Mouse (Mus musculus): ENCODE data around the gene Cd209a. TPM values are rescaled to one million over a fixed set of nuclear protein-coding genes. Genes with fewer than 3 reads are reported as not detected.

Cd209a gene
- polyA plus RNA-seq, 1 experiment from 2014 or later = not detected

- Histone ChIP-seq H3K9ac (ENCODE audit: low read length) (no peak overlapping the region), H3K27ac (ENCODE audit: low read depth, low read length) (no peak overlapping the region), H3K4me2 (no peak overlapping the region), H3K4me3 (ENCODE audit: low read depth, low read length) (no peak overlapping the region), H3K9me3 (ENCODE audit: control insufficient read depth, low read length) (no peaks in the 10 kb centered on the region), H3K4me1 (ENCODE audit: control insufficient read depth, insufficient read depth, low read length) (no peaks in the 10 kb centered on the region), H3K36me3 (ENCODE audit: control insufficient read depth, insufficient read depth, low read length) (no peaks in the 10 kb centered on the region), H3K27me3 (ENCODE audit: control insufficient read depth, insufficient read depth, low read length) (no peaks in the 10 kb centered on the region)
- DNase-seq (ENCODE audit: low spot score, missing footprints) = no peak
- WGBS = 86% methylated on average over 12 of the region's 12 CpGs
- no peak for ATAC-seq (ENCODE audit: low FRiP score)
Observed at GRCm38 (mm10) chr8:3717321-3717954, 31.3 kb downstream of the Cd209a start.

GRCm38 (mm10) chr8:3711646-3712045, 37.1 kb downstream of the Cd209a start:
- no peak overlapping the region for H3K4me3 ChIP-seq (ENCODE audit: low read depth, low read length)
- H3K9ac ChIP-seq (ENCODE audit: low read length) = no peak overlapping the region
- no peak overlapping the region for H3K4me2 ChIP-seq
- ATAC-seq (ENCODE audit: low FRiP score) = no peak
- no peak overlapping the region for H3K27ac ChIP-seq (ENCODE audit: low read depth, low read length)
- no peaks in the 10 kb centered on the region for H3K4me1 ChIP-seq (ENCODE audit: control insufficient read depth, insufficient read depth, low read length)
- DNase-seq (ENCODE audit: low spot score, missing footprints) = no peak
- no peaks in the 10 kb centered on the region for H3K9me3 ChIP-seq (ENCODE audit: control insufficient read depth, low read length)
- no peaks in the 10 kb centered on the region for H3K27me3 ChIP-seq (ENCODE audit: control insufficient read depth, insufficient read depth, low read length)
- 68% methylated on average over 2 of the region's 2 CpGs for WGBS
- H3K36me3 ChIP-seq (ENCODE audit: control insufficient read depth, insufficient read depth, low read length) = no peaks in the 10 kb centered on the region

GRCm38 (mm10) chr8:3710312-3710711, 38.5 kb downstream of the Cd209a start:
- WGBS = 90% methylated on average over 3 of the region's 3 CpGs
- Histone ChIP-seq H3K27me3 (ENCODE audit: control insufficient read depth, insufficient read depth, low read length) (no peaks in the 10 kb centered on the region), H3K4me3 (ENCODE audit: low read depth, low read length) (no peak overlapping the region), H3K36me3 (ENCODE audit: control insufficient read depth, insufficient read depth, low read length) (no peaks in the 10 kb centered on the region), H3K9me3 (ENCODE audit: control insufficient read depth, low read length) (no peaks in the 10 kb centered on the region), H3K4me2 (no peak overlapping the region), H3K27ac (ENCODE audit: low read depth, low read length) (no peak overlapping the region), H3K4me1 (ENCODE audit: control insufficient read depth, insufficient read depth, low read length) (no peaks in the 10 kb centered on the region), H3K9ac (ENCODE audit: low read length) (no peak overlapping the region)
- ATAC-seq (ENCODE audit: low FRiP score) (no peak), DNase-seq (ENCODE audit: low spot score, missing footprints) (no peak)

- 77% methylated on average over 7 of the region's 7 CpGs for WGBS
- no peak for DNase-seq (ENCODE audit: low spot score, missing footprints)
- no peaks in the 10 kb centered on the region for H3K36me3 ChIP-seq (ENCODE audit: control insufficient read depth, insufficient read depth, low read length)
- H3K9me3 ChIP-seq (ENCODE audit: control insufficient read depth, low read length) = no peaks in the 10 kb centered on the region
- H3K9ac ChIP-seq (ENCODE audit: low read length) = no peak overlapping the region
- no peak overlapping the region for H3K4me2 ChIP-seq
- H3K4me3 ChIP-seq (ENCODE audit: low read depth, low read length) = no peak overlapping the region
- no peak for ATAC-seq (ENCODE audit: low FRiP score)
- H3K27ac ChIP-seq (ENCODE audit: low read depth, low read length) = no peak overlapping the region
- no peaks in the 10 kb centered on the region for H3K27me3 ChIP-seq (ENCODE audit: control insufficient read depth, insufficient read depth, low read length)
- H3K4me1 ChIP-seq (ENCODE audit: control insufficient read depth, insufficient read depth, low read length) = no peaks in the 10 kb centered on the region
Observed at GRCm38 (mm10) chr8:3707611-3708010, 41.2 kb downstream of the Cd209a start.

- H3K4me2 ChIP-seq = no peak overlapping the region
- H3K9ac ChIP-seq (ENCODE audit: low read length) = no peak overlapping the region
- H3K27me3 ChIP-seq (ENCODE audit: control insufficient read depth, insufficient read depth, low read length) = no peaks in the 10 kb centered on the region
- no peak for ATAC-seq (ENCODE audit: low FRiP score)
- H3K4me1 ChIP-seq (ENCODE audit: control insufficient read depth, insufficient read depth, low read length) = no peaks in the 10 kb centered on the region
- H3K4me3 ChIP-seq (ENCODE audit: low read depth, low read length) = no peak overlapping the region
- no peaks in the 10 kb centered on the region for H3K9me3 ChIP-seq (ENCODE audit: control insufficient read depth, low read length)
- no peak overlapping the region for H3K27ac ChIP-seq (ENCODE audit: low read depth, low read length)
- WGBS = 48% methylated on average over 4 of the region's 4 CpGs
- no peaks in the 10 kb centered on the region for H3K36me3 ChIP-seq (ENCODE audit: control insufficient read depth, insufficient read depth, low read length)
- DNase-seq (ENCODE audit: low spot score, missing footprints) = no peak
Observed at GRCm38 (mm10) chr8:3705711-3706110, 43.1 kb downstream of the Cd209a start.

- H3K27ac ChIP-seq (ENCODE audit: low read depth, low read length) = no peak overlapping the region
- no peak for ATAC-seq (ENCODE audit: low FRiP score)
- WGBS = 95% methylated on average over 1 of the region's 1 CpGs
Observed at GRCm38 (mm10) chr8:3701491-3701890, 47.3 kb downstream of the Cd209a start.

GRCm38 (mm10) chr8:3694121-3694520, 54.7 kb downstream of the Cd209a start, which contains the start of gene Fcer2a:
Gene Fcer2a, minus strand, starts transcription at chr8:3694175.
- Histone ChIP-seq H3K36me3 (ENCODE audit: control insufficient read depth, insufficient read depth, low read length) (no peaks in the 10 kb centered on the region), H3K27ac (ENCODE audit: low read depth, low read length) (no peak within 1 kb of the TSS), H3K4me2 (no peak within 1 kb of the TSS), H3K9ac (ENCODE audit: low read length) (no peak within 1 kb of the TSS), H3K27me3 (ENCODE audit: control insufficient read depth, insufficient read depth, low read length) (no peaks in the 10 kb centered on the region), H3K4me3 (ENCODE audit: low read depth, low read length) (no peak within 1 kb of the TSS), H3K4me1 (ENCODE audit: control insufficient read depth, insufficient read depth, low read length) (no peaks in the 10 kb centered on the region), H3K9me3 (ENCODE audit: control insufficient read depth, low read length) (no peaks in the 10 kb centered on the region)
- no peak for ATAC-seq (ENCODE audit: low FRiP score)
- 93% methylated on average over 3 of the region's 3 CpGs for WGBS
- no peak for DNase-seq (ENCODE audit: low spot score, missing footprints)

More at GRCm38 (mm10) chr8:3701491-3701890, 47.3 kb downstream of the Cd209a start:
- H3K36me3 ChIP-seq (ENCODE audit: control insufficient read depth, insufficient read depth, low read length) = no peaks in the 10 kb centered on the region
- no peak overlapping the region for H3K4me3 ChIP-seq (ENCODE audit: low read depth, low read length)
- H3K9me3 ChIP-seq (ENCODE audit: control insufficient read depth, low read length) = no peaks in the 10 kb centered on the region
- no peak overlapping the region for H3K4me2 ChIP-seq
- H3K4me1 ChIP-seq (ENCODE audit: control insufficient read depth, insufficient read depth, low read length) = no peaks in the 10 kb centered on the region
- H3K27me3 ChIP-seq (ENCODE audit: control insufficient read depth, insufficient read depth, low read length) = no peaks in the 10 kb centered on the region
- no peak for DNase-seq (ENCODE audit: low spot score, missing footprints)
- no peak overlapping the region for H3K9ac ChIP-seq (ENCODE audit: low read length)

Small RNA genes within 50 kb of the gene (microRNA-seq; reads per million reads assigned to microRNA genes)
- not detected for gene Gm24934

Other genes with a start within 250 kb of the Cd209a start
- 44.6 and 47.5 TPM in 2 replicates for gene Mcoln1, start 248.5 kb downstream of the Cd209a start, polyA plus RNA-seq (2014; fragmentation: Nextera tagmentation; extraction: Ambion mirVana)
- 15.6 and 15.8 TPM in 2 replicates for gene Pnpla6, start 233.6 kb downstream of the Cd209a start, polyA plus RNA-seq (2014; fragmentation: Nextera tagmentation; extraction: Ambion mirVana)
- 6.3 and 8.1 TPM in 2 replicates for gene C330021F23Rik, start 181.0 kb downstream of the Cd209a start, polyA plus RNA-seq (2014; fragmentation: Nextera tagmentation; extraction: Ambion mirVana)
- gene Camsap3, start 161.7 kb downstream of the Cd209a start, polyA plus RNA-seq (2014; fragmentation: Nextera tagmentation; extraction: Ambion mirVana) = 11.3 and 11.9 TPM in 2 replicates
- 58.6 and 63.8 TPM in 2 replicates for gene Xab2, start 127.7 kb downstream of the Cd209a start, polyA plus RNA-seq (2014; fragmentation: Nextera tagmentation; extraction: Ambion mirVana)
- 96.9 and 113 TPM in 2 replicates for gene Pet100, start 127.4 kb downstream of the Cd209a start, polyA plus RNA-seq (2014; fragmentation: Nextera tagmentation; extraction: Ambion mirVana)
- 0.23 TPM in 1 of 2 replicates, not detected in the other for gene Pcp2, start 123.4 kb downstream of the Cd209a start, polyA plus RNA-seq (2014; fragmentation: Nextera tagmentation; extraction: Ambion mirVana)
- gene Stxbp2, start 118.0 kb downstream of the Cd209a start, polyA plus RNA-seq (2014; fragmentation: Nextera tagmentation; extraction: Ambion mirVana) = 16.7 and 18.1 TPM in 2 replicates
- gene Retn, start 93.2 kb downstream of the Cd209a start, polyA plus RNA-seq (2014; fragmentation: Nextera tagmentation; extraction: Ambion mirVana) = 0.15 TPM in 1 of 2 replicates, not detected in the other
- gene Mcemp1, start 83.2 kb downstream of the Cd209a start, polyA plus RNA-seq (2014; fragmentation: Nextera tagmentation; extraction: Ambion mirVana) = 0.20 and 0.28 TPM in 2 replicates
- 5.4 and 6.8 TPM in 2 replicates for gene Fcor, start 76.6 kb downstream of the Cd209a start, polyA plus RNA-seq (2014; fragmentation: Nextera tagmentation; extraction: Ambion mirVana)
- gene Trappc5, start 72.7 kb downstream of the Cd209a start, polyA plus RNA-seq (2014; fragmentation: Nextera tagmentation; extraction: Ambion mirVana) = 41.0 and 43.3 TPM in 2 replicates
- gene Fcer2a, start 54.8 kb downstream of the Cd209a start, polyA plus RNA-seq (2014; fragmentation: Nextera tagmentation; extraction: Ambion mirVana) = 0.11 and 0.27 TPM in 2 replicates
- not detected in 2 replicates for gene Clec4g, start 28.3 kb downstream of the Cd209a start, polyA plus RNA-seq (2014; fragmentation: Nextera tagmentation; extraction: Ambion mirVana)
- gene Cd209e, start 105.3 kb upstream of the Cd209a start, polyA plus RNA-seq (2014; fragmentation: Nextera tagmentation; extraction: Ambion mirVana) = not detected in 2 replicates
- not detected in 2 replicates for gene Cd209d, start 129.6 kb upstream of the Cd209a start, polyA plus RNA-seq (2014; fragmentation: Nextera tagmentation; extraction: Ambion mirVana)
- not detected in 2 replicates for gene Cd209b, start 177.9 kb upstream of the Cd209a start, polyA plus RNA-seq (2014; fragmentation: Nextera tagmentation; extraction: Ambion mirVana)
- 0.40 and 0.56 TPM in 2 replicates for gene Cd209c, start 205.8 kb upstream of the Cd209a start, polyA plus RNA-seq (2014; fragmentation: Nextera tagmentation; extraction: Ambion mirVana)